Mouse (Mus musculus) lung, adult 2 months (tissue): ENCODE data around the gene Gm34653. TPM values are rescaled to one million over a fixed set of nuclear protein-coding genes. Genes with fewer than 3 reads are reported as not detected.
A peak's percentile ranks its signal among the peaks of the same experiment; 100 is the strongest.
"Not testable (repeated sequence)": the region's sequence is repeated elsewhere in the genome, so short reads cannot be mapped to it uniquely, and the experiment has no call there.

Source experiments
- DNase-seq: peaks from one replicate; pipeline ENCODE4 v3.0.0; 2022
- H3K4me1 ChIP-seq: fragments of 200-500 bp; 2 replicates; pipeline ENCODE4 v1.6.1; 2011; ENCODE audit warnings: low read length; ENCODE audit not compliant: control insufficient read depth, insufficient read depth
- H3K4me3 ChIP-seq: fragments of 200-500 bp; replicated peaks from 2 replicates; pipeline ENCODE3; 2011; ENCODE audit warnings: low read depth, mild to moderate bottlenecking, control low read depth, low read length; ENCODE audit errors: extremely low read depth
- CTCF ChIP-seq: fragments of 200-500 bp; IDR thresholded peaks from 2 replicates; pipeline ENCODE4 v1.5.1; 2011; ENCODE audit warnings: mild to moderate bottlenecking, low read length, control low read depth; ENCODE audit not compliant: insufficient read depth
- POLR2A ChIP-seq: fragments of 200-500 bp; IDR thresholded peaks from 2 replicates; pipeline ENCODE4 v1.6.1; 2011; ENCODE audit warnings: low read depth, mild to moderate bottlenecking, control low read depth, low read length, borderline replicate concordance; ENCODE audit errors: extremely low read depth
- WGBS: fragments of 180-500 bp; shearing (Covaris S2); methylation state at CpG from one replicate; pipeline ENCODE4 v1.1.7; 2018; 5-methylcytosine and 5-hydroxymethylcytosine counted together
- polyA plus RNA-seq: library from polyadenylated mRNA; depleted of rRNA; stranded (reverse); fragments of >200 nt; gene quantifications from 2 replicates; pipeline ENCODE4 v1.2.3, GENCODE M21; 2012

The Gm34653 gene
- polyA plus RNA-seq, 1 experiment = not detected

- 90% methylated on average over 2 of the region's 2 CpGs for WGBS
- no peaks in the 10 kb centered on the region; the same call in 1 of the 2 replicates for H3K4me1 ChIP-seq
- TF ChIP-seq POLR2A (no peak), CTCF (no peak)
- no peak overlapping the region for H3K4me3 ChIP-seq
- DNase-seq = no peak
Observed at GRCm38 (mm10) chr2:34818492-34818891, 14.3 kb upstream of the Gm34653 start.

GRCm38 (mm10) chr2:34825827-34826459 is 6.9 kb upstream of the Gm34653 start, which contains the start of gene Fbxw2:
TSS of gene Fbxw2 (minus strand) at chr2:34826311.
- WGBS = under 1% methylated on average over 57 of the region's 57 CpGs
- H3K4me1 ChIP-seq = peaks cover 11% of the 10 kb centered on the region
- H3K4me3 ChIP-seq = peak within 1 kb of the TSS; percentile 91
- DNase-seq = peak; percentile 91
- TF ChIP-seq POLR2A (peak; percentile 76; the same call in 1 of the 2 replicates), CTCF (no peak)

- Histone ChIP-seq H3K4me3 (peak overlapping the region; percentile 91), H3K4me1 (peaks cover 11% of the 10 kb centered on the region)
- no peak for DNase-seq
- TF ChIP-seq POLR2A = no peak
- no peak for TF ChIP-seq CTCF
- WGBS = 36% methylated on average over 20 of the region's 21 CpGs
Observed at GRCm38 (mm10) chr2:34826460-34827231, 6.2 kb upstream of the Gm34653 start.

GRCm38 (mm10) chr2:34827591-34827990 is 5.2 kb upstream of the Gm34653 start:
- TF ChIP-seq POLR2A = no peak
- no peak for TF ChIP-seq CTCF
- H3K4me3 ChIP-seq = no peak overlapping the region
- WGBS = 71% methylated on average over 4 of the region's 4 CpGs
- H3K4me1 ChIP-seq = peaks cover 11% of the 10 kb centered on the region
- no peak for DNase-seq

GRCm38 (mm10) chr2:34828026-34828425 is 4.8 kb upstream of the Gm34653 start:
- Histone ChIP-seq H3K4me3 (no peak overlapping the region), H3K4me1 (peaks cover 11% of the 10 kb centered on the region)
- 51% methylated on average over 1 of the region's 1 CpGs for WGBS
- DNase-seq = no peak
- TF ChIP-seq POLR2A (no peak), CTCF (no peak)

GRCm38 (mm10) chr2:34830066-34830465 is 2.7 kb upstream of the Gm34653 start:
- not testable (repeated sequence) for DNase-seq, H3K4me1 ChIP-seq, H3K4me3 ChIP-seq
- 94% methylated on average over 17 of the region's 17 CpGs for WGBS

- TF ChIP-seq CTCF (no peak), POLR2A (no peak)
- no peak for DNase-seq
- Histone ChIP-seq H3K4me3 (no peak overlapping the region), H3K4me1 (no peaks in the 10 kb centered on the region)
- WGBS = 84% methylated on average over 17 of the region's 17 CpGs
Observed at GRCm38 (mm10) chr2:34833624-34834023, 817 bp downstream of the Gm34653 start.

GRCm38 (mm10) chr2:34835669-34836068 is 2.9 kb downstream of the Gm34653 start:
- 64% methylated on average over 3 of the region's 3 CpGs for WGBS
- no peaks in the 10 kb centered on the region for H3K4me1 ChIP-seq

GRCm38 (mm10) chr2:34840143-34840542 is 7.3 kb downstream of the Gm34653 start:
- H3K4me1 ChIP-seq, H3K4me3 ChIP-seq, DNase-seq: not testable (repeated sequence)
- 72% methylated on average over 5 of the region's 5 CpGs for WGBS
- 0 out of 2 replicates have a peak, but pooled peaks have one; percentile 30 for TF ChIP-seq CTCF

More at GRCm38 (mm10) chr2:34835669-34836068, 2.9 kb downstream of the Gm34653 start:
- no peak overlapping the region for H3K4me3 ChIP-seq
- TF ChIP-seq CTCF (no peak), POLR2A (no peak)
- DNase-seq = no peak

- no peak for TF ChIP-seq POLR2A
- no peak for TF ChIP-seq CTCF
- Histone ChIP-seq H3K4me1 (no peaks in the 10 kb centered on the region), H3K4me3 (no peak overlapping the region)
- no peak for DNase-seq
- 86% methylated on average over 8 of the region's 8 CpGs for WGBS
Observed at GRCm38 (mm10) chr2:34841706-34842105, 8.9 kb downstream of the Gm34653 start.
